Mouse (Mus musculus): ENCODE data around the gene 4933417A18Rik.
"Not testable (repeated sequence)": the region's sequence is repeated elsewhere in the genome, so short reads cannot be mapped to it uniquely, and the experiment has no call there.

DNA sequence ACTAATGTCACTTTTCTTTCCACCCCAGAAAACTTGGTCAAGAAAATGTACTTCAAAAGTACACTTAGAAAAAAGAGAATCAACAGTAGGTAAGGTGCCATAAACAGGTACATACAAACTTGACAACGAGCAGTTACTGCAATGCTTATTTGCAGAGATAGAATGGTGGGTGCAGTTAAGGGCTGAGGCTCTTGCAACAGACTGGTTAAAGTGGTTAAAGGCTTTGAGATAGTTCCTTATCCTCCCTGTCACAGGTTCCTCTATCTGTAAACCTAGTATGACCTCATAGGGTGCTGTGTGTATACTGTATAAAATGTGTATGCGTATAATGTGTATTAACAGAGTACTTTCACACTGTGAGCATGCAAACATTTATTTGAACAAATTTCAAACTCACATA is 27.2 kb downstream of the 4933417A18Rik start:
- not testable (repeated sequence) for TF ChIP-seq POLR2A (IDR thresholded peaks at IDR 0.05; ENCODE audit: borderline replicate concordance, extremely low read depth, low read depth, low read length); CTCF (IDR thresholded peaks at IDR 0.05; ENCODE audit: insufficient read depth, low read length)

Measured in lung, adult 2 months (tissue).